Mouse (Mus musculus) G1E-ER4 (cell line): ENCODE data around the gene Sox9. TPM values are rescaled to one million over a fixed set of nuclear protein-coding genes. Genes with fewer than 3 reads are reported as not detected.

ENCODE experiments used
- GATA1 ChIP-seq: IDR thresholded peaks from one replicate; pipeline ENCODE4 v1.8.0; 2012; ENCODE audit warnings: low read length, inconsistent platforms
- polyA plus RNA-seq: library from polyadenylated mRNA; stranded (reverse); fragments of >175 nt; gene quantifications from 2 replicates; pipeline ENCODE4 v1.2.3, GENCODE M21; 2012

The Sox9 gene
- polyA plus RNA-seq, 1 experiment, result not detected

DNA sequence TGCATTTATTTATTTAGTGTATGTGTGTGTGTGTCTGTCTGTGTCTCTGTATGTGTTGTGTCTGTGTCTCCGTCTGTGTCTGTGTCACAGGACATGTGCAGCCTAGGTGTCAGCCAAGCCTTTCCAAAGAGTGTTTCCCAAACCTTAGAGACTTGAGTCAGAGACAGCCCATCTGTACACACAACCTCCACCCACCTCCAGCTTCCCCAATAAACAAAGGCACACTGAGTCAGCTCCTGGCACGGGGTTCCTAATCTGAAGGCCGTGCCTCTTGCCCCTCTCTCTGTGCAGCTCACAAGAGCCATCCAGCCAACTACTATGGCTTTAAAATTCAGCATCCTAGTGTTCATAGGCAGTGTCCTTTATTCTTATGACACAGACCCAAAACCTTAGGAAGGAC is 42.1 kb downstream of the Sox9 start:
- no peak for TF ChIP-seq GATA1

DNA sequence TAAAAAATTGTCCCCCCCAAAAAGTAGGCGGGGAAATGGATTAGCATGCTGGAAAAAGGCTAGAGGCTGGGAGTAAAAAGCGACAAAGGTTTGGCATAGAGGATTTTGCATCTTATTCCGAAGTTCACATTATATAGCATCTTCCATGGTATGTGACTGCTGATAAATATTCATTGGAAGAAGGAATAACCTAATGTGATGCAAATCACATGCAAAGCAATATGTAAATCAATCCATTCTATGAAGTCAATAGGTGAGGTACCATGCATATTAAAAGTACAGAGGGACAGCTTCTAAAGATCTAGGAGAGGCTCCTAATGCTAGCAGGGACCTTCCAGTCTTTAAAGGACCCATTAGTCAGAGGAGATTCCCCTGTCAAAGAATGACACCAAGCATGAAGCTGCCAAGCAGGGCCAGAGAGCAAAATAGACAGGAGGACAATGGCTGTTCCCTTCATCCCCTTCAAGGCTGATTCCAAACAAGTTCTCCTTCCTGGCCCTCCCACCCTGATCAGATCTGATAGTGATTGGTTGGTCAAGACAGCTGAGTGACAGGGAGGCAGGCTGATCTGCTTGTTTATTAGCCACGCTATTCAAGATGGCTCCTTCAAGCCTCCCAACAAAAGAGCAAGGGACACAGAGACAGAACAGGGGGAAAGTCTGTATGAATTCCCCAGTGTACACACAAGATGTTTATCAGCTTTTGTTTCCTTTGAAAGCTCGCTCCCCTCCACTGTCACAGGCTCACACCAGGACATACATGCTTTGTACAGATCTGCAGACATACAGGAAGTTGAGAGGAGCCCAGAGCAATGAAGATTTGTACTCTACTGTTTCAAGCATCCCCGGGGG is 44.4 kb downstream of the Sox9 start:
- no peak for TF ChIP-seq GATA1

DNA sequence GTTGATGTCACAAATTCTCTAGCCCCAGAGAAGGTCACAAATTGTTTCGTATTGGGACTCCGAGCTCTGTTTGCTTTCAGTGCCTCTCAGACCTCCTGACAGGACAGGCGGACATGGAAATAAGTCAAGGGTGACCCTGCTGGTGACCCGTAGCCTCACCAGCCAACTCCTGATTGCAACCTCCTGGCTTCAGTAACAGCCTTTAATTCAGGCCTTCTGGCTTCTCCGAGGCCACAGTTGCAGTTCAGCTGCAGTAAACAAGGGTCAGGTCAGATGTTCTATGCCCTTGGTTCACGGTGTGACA is 45.0 kb downstream of the Sox9 start:
- no peak for TF ChIP-seq GATA1

DNA sequence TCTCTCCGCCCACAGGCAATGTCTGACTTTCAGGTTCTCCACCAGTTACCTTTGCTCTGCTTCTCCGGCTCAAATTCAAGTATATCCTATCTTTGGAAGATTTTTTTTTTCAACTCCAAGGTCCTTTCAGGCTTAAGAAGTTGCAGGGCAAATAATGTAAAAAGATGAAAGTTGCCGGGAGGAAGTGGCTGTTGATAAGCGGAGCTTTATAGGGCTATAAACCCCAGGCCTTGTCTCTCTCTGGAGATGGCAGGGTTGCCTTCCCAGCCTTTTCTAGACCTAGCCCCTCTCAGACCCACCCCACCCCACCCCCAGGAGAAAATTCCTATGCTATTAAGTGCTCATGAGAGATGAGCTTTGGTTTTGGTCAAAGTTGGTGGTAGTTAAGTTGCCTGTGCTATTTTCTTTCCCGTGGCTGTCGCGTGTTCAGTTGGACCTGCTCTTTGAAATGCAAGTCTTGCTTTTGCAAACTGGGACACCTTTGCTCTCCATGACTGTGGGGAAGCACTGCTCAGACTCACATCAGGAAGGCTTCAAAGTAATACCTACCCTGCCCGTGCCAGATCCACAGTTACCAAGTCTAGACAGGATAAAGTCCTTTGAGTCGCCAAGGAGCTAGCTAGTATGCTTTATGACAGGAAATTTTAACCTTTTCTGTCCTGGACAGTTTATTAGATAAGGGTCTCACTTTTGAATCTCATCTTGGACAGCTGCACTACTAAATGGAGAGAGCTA is 46.7 kb downstream of the Sox9 start:
- no peak for TF ChIP-seq GATA1

DNA sequence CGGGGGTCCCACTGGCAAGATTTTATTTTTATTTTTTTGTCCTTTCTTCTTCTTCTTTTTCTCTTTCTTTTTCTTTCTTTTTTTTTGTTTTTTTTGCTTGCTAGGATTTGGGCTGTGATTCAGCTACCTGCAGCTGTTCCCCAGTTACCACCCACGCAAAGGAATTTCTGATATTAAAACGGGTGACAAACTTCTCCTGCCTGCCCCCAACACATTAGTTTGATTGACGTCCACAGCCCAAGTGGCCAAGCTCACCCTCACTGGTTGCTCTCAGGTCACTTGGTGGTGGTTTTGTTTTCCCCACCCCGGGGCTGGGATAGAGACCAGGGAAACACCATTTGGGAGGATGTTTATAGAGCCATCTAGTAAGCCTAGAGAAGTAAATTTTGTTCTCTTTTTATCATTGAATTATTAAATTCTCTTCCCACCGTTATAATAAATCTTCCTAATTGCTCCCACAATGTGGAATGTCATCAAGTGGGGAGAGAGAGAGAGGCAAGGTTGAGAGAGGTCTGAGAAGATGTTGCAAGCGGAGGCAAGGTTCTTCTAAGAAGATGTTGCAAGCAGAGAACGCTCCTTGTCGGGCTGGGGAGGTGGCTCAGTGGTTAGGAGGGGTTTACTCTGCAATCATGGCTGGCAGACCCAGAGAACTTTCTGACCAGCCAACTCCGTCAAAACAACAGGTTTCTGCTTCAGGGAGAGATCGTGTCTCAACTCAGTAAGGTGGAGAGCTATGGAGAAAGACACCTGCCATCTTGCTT is 52.4 kb downstream of the Sox9 start:
- no peak for TF ChIP-seq GATA1

DNA sequence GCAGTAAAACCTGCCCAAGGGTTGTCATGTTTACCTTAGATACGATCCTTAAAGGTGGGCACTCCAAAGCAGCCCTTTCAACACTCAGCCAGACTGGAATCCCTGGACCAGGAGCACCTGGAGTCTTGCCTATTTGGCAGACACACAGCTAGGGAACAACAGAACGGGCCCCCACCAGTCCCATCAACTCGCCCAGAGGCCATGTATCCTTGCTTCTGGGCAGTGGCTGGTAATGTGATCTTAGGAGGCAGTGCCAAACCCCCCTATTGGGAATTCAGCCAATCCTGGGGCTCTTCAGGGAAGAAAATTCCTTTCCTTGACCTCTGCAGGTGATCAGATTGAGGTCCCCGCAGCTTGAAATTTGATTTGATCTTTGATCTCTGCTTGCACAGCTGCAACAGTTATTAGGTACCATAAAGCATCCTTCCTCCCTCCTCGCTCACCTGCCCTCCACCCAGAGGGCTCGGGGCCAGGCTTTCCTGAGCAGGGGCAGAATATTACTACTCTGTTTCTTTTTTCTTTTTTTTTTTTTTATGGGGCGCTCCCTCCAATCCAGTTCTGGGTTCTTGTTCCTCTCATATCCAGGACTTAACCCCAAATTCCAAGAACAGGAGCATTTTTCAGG is 53.6 kb downstream of the Sox9 start:
- no peak for TF ChIP-seq GATA1
